In genomic region chr11:102111576-102111975, GRCm38 (mm10) we compare ENCODE assay signal across 38 mouse cellular contexts. TPM values are rescaled to one million over a fixed set of nuclear protein-coding genes. Genes with fewer than 3 reads are reported as not detected.
"Had no signal": no experiment of that assay in that cellular context is flagged by ENCODE, and none has a peak within 500 bp of the region (broad histone marks: within the 10 kb centered on the region; RNA-seq: fewer than 3 reads in every experiment).

No protein-coding gene starts in this region.

- H3K36me3 ChIP-seq: embryonic facial prominence, embryonic 10.5 days; embryonic facial prominence, embryonic 12.5 days; embryonic facial prominence, embryonic 13.5 days; embryonic facial prominence, embryonic 15.5 days; forebrain, embryonic 10.5 days; forebrain, embryonic 12.5 days; forebrain, embryonic 15.5 days had no signal

- H3K4me1 ChIP-seq: forebrain, embryonic 12.5 days; forebrain, embryonic 13.5 days had no signal

- H3K27ac ChIP-seq: embryonic facial prominence, embryonic 10.5 days; embryonic facial prominence, embryonic 12.5 days; embryonic facial prominence, embryonic 13.5 days; embryonic facial prominence, embryonic 15.5 days; forebrain, embryonic 10.5 days; forebrain, embryonic 12.5 days; forebrain, embryonic 13.5 days; forebrain, embryonic 15.5 days; gastrocnemius, adult 2 months; heart, adult 2 months had no signal

- H3K9me3 ChIP-seq: embryonic facial prominence, embryonic 10.5 days; embryonic facial prominence, embryonic 12.5 days; embryonic facial prominence, embryonic 13.5 days; embryonic facial prominence, embryonic 15.5 days; forebrain, embryonic 10.5 days; forebrain, embryonic 12.5 days; forebrain, embryonic 13.5 days; forebrain, embryonic 15.5 days had no signal

- H3K4me3 ChIP-seq: embryonic facial prominence, embryonic 10.5 days; embryonic facial prominence, embryonic 12.5 days; embryonic facial prominence, embryonic 13.5 days; embryonic facial prominence, embryonic 15.5 days; erythroblast, embryonic 14.5 days; forebrain, embryonic 10.5 days; forebrain, embryonic 12.5 days; forebrain, embryonic 13.5 days; forebrain, embryonic 15.5 days; gastrocnemius, adult 2 months; heart, adult 2 months had no signal

- H3K4me2 ChIP-seq: embryonic facial prominence, embryonic 12.5 days; embryonic facial prominence, embryonic 13.5 days; embryonic facial prominence, embryonic 15.5 days; forebrain, embryonic 12.5 days; forebrain, embryonic 13.5 days; forebrain, embryonic 15.5 days had no signal

- DNase-seq: cerebellum, adult 9-10 months; cerebellum, adult 9-11 months; cerebellum, postnatal 10 days; cerebellum, postnatal 14 days; cerebellum, postnatal 25 days; cerebellum, postnatal 36 days; embryo, embryonic 11 days; forebrain, postnatal 0 days; gastrocnemius, adult 2 months; gastrocnemius, postnatal 10 days; gastrocnemius, postnatal 14 days; gastrocnemius, postnatal 25 days; gastrocnemius, postnatal 36 days; heart, adult 11 months; heart, adult 18-20 months; heart, adult 2 months had no signal

- H3K9ac ChIP-seq: embryonic facial prominence, embryonic 12.5 days; embryonic facial prominence, embryonic 13.5 days; embryonic facial prominence, embryonic 15.5 days; forebrain, embryonic 12.5 days; forebrain, embryonic 13.5 days; forebrain, embryonic 15.5 days; forebrain, postnatal 0 days had no signal

RNA-seq across cellular contexts. Expression of gene Pyy, which starts 3.9 kb away (rescaled TPM):
- total RNA-seq: common myeloid progenitor, adult 5-6 weeks; forebrain, postnatal 0 days; gastrocnemius, adult 18-20 months; gastrocnemius, adult 2 months; gastrocnemius, adult 8-10 months; gastrocnemius, postnatal 10 days; gastrocnemius, postnatal 14 days; gastrocnemius, postnatal 25 days; gastrocnemius, postnatal 36 days; gastrocnemius, postnatal 4 days; granulocyte monocyte progenitor cell, adult 5-6 weeks; heart, adult 18-20 months; heart, adult 2 months; heart, adult 8-10 months had no signal
- polyA plus RNA-seq: cortical plate, adult 2 months; embryonic facial prominence, embryonic 11.5 days; embryonic facial prominence, embryonic 12.5 days; embryonic facial prominence, embryonic 13.5 days; embryonic facial prominence, embryonic 15.5 days; erythroblast, embryonic 14.5 days; forebrain, embryonic 10.5 days; forebrain, embryonic 11.5 days; forebrain, embryonic 12.5 days; forebrain, embryonic 13.5 days; forebrain, embryonic 14.5 days; forebrain, embryonic 15.5 days; forebrain, embryonic 16.5 days; forebrain, postnatal 0 days; frontal cortex, adult 2 months; heart, adult 2 months had no signal

RNA-seq across cellular contexts. Expression of gene Ppy, which starts 10.5 kb away (rescaled TPM):
- total RNA-seq: common myeloid progenitor, adult 5-6 weeks; forebrain, postnatal 0 days; gastrocnemius, adult 18-20 months; gastrocnemius, adult 2 months; gastrocnemius, adult 8-10 months; gastrocnemius, postnatal 10 days; gastrocnemius, postnatal 14 days; gastrocnemius, postnatal 25 days; gastrocnemius, postnatal 36 days; gastrocnemius, postnatal 4 days; granulocyte monocyte progenitor cell, adult 5-6 weeks; heart, adult 18-20 months; heart, adult 2 months; heart, adult 8-10 months had no signal
- polyA plus RNA-seq: cortical plate, adult 2 months; embryonic facial prominence, embryonic 10.5 days; embryonic facial prominence, embryonic 11.5 days; embryonic facial prominence, embryonic 12.5 days; embryonic facial prominence, embryonic 13.5 days; embryonic facial prominence, embryonic 14.5 days; embryonic facial prominence, embryonic 15.5 days; erythroblast, embryonic 14.5 days; forebrain, embryonic 10.5 days; forebrain, embryonic 11.5 days; forebrain, embryonic 12.5 days; forebrain, embryonic 13.5 days; forebrain, embryonic 14.5 days; forebrain, embryonic 15.5 days; forebrain, embryonic 16.5 days; forebrain, postnatal 0 days; frontal cortex, adult 2 months; heart, adult 2 months had no signal

RNA-seq across cellular contexts. Expression of gene Mpp2, which starts 23.3 kb away (rescaled TPM):
- total RNA-seq: granulocyte monocyte progenitor cell, adult 5-6 weeks had no signal

RNA-seq across cellular contexts. Expression of gene Nags, which starts 33.7 kb away (rescaled TPM):
- total RNA-seq: gastrocnemius, adult 18-20 months; gastrocnemius, adult 2 months; gastrocnemius, adult 8-10 months; gastrocnemius, postnatal 10 days; gastrocnemius, postnatal 14 days; gastrocnemius, postnatal 25 days; gastrocnemius, postnatal 36 days; granulocyte monocyte progenitor cell, adult 5-6 weeks; heart, adult 2 months had no signal
- polyA plus RNA-seq: embryonic facial prominence, embryonic 10.5 days; embryonic facial prominence, embryonic 11.5 days; embryonic facial prominence, embryonic 13.5 days; forebrain, embryonic 10.5 days; forebrain, embryonic 11.5 days; forebrain, embryonic 12.5 days; forebrain, embryonic 13.5 days; forebrain, embryonic 16.5 days had no signal
